Mouse (Mus musculus): ENCODE measurements around the gene Npr1. TPM values are rescaled to one million over a fixed set of nuclear protein-coding genes. Genes with fewer than 3 reads are reported as not detected.

The Npr1 gene
- polyA plus RNA-seq, 1 experiment, result 0.15 TPM

DNA sequence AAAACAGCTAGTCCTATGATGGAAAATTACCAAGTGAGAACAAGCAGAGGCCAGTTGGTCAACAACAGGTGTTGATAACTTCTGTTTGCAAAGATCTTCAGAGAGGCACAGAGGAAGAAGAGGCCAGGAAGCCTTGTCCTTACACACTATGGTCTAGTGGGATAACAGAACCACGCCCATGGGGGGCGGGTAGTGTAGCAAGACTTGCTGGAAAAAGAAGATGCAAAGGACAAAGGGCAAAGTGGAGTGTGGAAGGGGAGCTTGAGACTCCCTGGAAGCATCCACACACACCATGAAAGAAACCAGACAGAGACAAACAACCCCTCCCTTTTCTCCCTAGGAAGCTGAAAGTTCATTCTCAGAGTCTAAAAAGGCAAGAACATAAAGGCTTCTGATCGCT lies 36.1 kb downstream of the Npr1 start:
- no peak for TF ChIP-seq GATA1 (IDR thresholded peaks at IDR 0.05; ENCODE audit: low read length)

DNA sequence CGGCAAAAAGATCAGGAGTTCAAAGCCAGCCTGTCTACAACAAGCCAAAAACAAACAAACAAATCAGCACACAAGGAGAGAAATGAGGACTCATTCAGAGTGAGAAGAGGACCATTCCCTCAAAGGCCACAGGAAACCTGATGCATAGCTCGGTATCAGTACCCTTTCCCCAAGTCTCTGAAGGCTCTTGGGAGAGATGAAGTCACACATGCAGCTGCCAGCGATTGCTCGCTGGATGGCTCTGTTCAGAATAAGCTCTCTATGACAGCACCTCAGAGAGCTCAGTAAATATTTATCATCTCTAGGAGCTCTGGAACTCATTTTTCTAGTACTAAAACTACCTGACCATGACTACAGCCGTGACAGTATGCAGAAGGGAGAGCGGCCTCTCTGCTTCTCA lies 37.5 kb downstream of the Npr1 start:
- TF ChIP-seq GATA1 (IDR thresholded peaks at IDR 0.05; ENCODE audit: low read length), result no peak

DNA sequence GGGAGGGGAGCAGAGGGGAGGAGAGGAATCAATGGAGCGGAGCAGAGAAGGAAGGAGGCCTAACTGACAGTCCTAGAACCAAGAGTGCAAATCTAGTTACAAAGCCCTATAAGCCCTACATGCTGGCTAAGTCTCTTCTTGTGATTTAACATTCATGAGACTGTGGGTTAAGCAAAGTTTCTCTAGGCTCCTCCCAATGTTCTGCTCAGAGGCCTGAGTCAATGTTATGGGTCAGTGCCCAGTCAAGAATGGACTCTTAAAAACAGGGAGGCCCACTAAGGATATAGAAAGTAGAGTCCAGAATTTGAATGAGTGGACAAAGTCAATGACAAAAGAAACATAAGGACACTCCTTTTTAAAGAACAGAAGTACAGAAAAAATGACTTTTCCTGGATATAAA lies 38.1 kb downstream of the Npr1 start:
- no peak for TF ChIP-seq GATA1 (IDR thresholded peaks at IDR 0.05; ENCODE audit: low read length)

DNA sequence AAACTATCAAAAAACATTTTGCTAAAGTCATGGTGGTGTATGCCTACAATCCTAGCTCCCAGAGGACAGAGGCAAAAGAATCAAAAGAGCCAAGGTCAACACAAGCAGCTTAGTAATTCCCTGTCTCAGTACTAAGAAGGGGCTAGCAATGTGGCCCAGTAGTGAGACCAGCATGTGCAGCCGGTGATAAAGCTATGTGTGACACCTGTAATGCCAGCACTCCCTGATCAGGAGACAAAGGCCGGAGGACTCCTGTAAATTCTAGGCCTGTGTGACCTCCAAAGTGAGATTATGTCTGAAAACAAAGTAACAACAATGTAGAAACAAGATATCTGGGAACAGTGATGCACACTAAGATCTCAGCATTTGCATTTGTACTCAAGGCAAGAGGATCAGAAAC lies 40.2 kb downstream of the Npr1 start:
- TF ChIP-seq GATA1 (IDR thresholded peaks at IDR 0.05; ENCODE audit: low read length), result no peak

DNA sequence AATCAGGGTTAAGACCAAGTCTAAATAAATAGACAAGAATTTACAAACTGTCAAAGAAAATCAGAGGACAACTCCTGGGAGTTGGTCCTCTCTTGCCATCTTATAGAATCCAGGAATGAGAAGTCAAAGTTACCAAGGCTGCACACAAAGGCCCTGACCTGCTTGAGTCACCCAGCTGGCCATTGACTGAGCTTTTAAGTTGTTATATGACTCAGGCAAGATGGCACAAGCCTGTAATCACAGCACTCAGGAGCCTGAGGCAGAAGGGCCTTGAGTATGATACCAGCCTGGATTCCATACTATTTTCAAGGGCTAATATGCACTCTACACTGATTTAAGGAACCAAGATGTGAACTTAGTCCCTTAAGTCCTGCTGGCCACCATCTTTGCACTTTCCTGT lies 42.1 kb downstream of the Npr1 start:
- no peak for TF ChIP-seq GATA1 (IDR thresholded peaks at IDR 0.05; ENCODE audit: low read length)

DNA sequence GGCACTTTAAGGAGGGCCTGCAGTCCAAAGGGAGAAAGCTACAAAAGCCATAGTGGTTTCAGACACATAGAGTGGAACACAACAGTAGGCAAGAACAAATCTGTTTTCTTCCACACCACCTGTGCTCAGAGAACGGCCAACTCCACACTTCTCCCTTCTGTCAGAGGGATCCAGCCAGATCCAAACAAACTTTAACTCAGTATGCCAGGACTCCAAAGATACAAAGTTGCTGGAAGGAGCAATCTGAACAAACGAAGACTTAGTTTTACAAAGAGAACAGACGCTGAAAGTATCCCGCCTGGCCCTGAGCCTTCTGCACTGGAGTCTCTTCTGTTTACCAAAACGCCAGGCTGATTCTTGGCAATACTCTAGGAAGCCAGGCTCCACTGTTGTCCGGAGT lies 45.0 kb downstream of the Npr1 start:
- no peak for TF ChIP-seq GATA1 (IDR thresholded peaks at IDR 0.05; ENCODE audit: low read length)

DNA sequence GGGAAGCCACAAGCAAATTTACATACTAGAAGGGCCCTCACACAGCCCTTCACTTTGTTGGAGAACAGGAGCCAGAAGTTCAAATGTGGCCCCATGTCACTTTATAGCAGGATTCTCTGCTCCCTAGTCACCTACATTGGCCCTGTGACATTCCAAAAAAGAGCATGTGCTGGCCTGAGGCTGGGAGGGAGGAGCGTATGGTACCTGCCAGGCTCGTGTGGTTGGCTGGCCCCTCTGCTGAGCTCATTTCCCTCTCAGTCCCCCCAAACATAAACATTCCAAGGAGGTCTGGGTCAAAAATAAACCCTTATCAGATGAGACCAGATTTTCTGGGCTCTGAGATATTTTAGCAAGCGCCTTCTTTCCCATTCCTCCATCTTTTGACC lies 52.7 kb downstream of the Npr1 start:
- no peak for TF ChIP-seq GATA1 (IDR thresholded peaks at IDR 0.05; ENCODE audit: low read length)

DNA sequence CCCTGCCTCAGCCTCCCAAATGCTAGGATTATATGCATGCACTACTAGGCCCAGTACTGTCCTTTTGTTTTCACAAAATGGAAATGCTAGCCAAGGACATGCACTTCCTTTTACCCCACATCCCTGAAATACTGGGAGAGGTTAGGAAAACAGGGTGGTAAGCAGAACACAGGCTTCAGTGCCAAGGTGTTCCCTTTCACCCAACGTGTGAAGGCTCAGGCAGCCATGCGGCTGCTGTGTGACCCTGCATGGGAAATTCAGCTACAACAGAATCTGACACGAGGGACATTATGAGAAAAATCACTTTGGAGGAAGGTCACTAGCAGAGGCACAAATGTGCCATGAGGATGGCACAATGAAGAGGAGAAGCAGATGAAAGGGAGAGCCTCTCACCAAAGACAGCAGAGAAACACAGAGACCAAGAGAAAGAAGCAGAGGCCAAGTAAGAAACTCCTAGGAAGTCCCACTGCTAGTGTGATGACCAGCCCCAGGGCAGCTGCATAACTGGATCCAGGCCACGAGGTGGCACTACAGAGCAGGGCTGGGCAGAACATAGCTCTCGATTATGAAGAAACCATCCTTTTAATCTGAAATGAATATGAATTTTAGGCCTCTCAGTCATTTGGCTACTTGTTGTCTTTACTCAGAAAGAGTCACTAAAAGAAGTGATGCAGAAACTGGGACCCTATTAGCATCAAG lies 53.2 kb downstream of the Npr1 start:
- no peak for TF ChIP-seq GATA1 (IDR thresholded peaks at IDR 0.05; ENCODE audit: low read length)

DNA sequence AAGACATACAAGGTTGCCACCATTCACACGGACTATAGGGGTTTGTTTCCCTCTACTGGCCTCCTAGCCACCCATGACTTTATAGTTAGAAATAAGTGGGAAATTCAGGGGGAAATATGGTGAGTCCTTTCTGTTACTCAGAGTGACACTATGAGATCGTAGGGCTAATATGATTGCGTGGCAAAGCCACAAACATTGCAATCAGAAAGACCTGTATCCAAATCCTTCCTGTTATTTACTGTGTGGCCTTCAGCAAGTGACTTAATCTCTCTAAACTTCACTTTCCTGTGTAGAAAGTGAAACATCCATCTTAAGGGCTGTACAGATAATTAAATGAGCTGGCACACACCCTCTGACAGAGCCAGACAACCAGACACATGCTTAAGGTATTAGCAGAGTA lies 56.9 kb downstream of the Npr1 start:
- TF ChIP-seq GATA1 (IDR thresholded peaks at IDR 0.05; ENCODE audit: low read length), result no peak

DNA sequence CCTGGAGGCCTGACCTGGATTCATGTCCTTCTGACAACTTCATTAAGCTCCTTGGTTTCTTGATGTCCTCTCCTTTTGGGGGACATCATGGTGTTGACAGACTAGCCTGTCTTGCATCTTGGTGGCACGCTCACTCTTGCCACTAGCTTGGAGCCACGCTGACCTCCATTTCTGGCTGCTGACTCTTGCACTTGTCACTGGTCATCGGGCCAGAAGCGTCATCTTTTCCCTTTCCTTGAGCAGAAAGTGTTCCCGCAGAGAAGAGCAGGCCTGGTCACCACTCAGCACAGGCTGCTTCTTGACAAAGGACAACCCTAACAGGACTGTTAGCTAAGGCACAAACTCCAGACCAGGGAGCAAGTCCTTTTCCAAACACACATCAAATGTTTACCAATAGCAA lies 59.3 kb downstream of the Npr1 start:
- no peak for TF ChIP-seq GATA1 (IDR thresholded peaks at IDR 0.05; ENCODE audit: low read length)

DNA sequence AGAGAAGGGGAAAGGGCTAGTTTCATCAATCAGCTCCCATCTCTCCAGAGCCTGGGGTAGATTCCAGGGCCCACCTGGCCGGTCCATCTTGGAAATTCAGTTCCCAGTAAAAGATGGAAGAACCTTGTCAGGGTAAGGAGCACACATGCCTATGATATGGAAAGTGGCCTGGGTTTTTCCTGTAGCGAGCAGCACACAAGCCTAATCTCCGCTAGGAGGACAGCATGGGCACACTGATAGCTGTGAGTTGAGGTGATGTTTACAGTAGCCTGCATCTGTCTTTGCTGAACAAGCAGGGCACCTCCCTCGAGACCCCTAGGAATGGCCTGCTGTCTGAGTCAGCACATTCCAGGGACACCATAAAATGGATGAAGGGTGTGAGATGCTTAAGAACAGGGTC lies 61.1 kb downstream of the Npr1 start:
- no peak for TF ChIP-seq GATA1 (IDR thresholded peaks at IDR 0.05; ENCODE audit: low read length)

DNA sequence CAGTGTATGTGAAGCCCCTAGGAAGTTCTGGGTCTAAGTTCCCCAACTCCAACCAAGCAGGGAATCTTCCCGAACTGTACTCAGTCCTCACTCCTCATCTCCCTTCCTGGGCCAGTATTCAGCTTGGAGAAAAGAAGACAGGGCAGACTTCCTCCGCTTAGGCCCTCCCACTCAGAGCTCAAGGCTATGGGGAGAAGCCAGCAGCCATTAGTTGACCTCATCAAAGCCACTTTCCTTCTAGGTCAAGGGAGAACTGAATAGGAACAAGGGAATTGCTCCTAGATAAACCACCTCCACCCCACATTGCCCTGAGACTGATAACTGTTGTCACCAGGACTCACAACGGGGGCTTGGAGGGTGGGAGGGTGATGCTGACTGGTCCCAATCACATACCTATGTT lies 61.5 kb downstream of the Npr1 start:
- no peak for TF ChIP-seq GATA1 (IDR thresholded peaks at IDR 0.05; ENCODE audit: low read length)

DNA sequence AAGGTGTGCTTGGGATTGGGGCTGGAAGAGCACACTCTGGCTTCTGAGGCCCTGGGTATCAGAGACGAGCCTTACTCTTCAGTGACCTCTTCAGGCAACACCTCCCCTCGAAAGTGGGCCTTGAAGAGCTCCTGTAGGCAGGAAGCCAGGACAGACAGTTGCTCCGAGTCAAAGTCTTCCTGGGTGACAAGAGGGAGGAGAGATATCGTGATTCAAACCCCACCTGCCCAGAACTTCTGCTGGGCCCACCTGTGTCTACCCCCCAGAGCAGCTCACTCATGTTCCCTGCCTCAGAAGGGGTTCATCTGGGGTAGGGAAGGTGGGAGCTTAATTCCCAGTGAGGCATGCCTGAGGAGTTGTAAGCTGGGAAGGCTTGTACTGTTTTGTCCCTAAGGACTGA lies 64.7 kb downstream of the Npr1 start:
- TF ChIP-seq GATA1 (IDR thresholded peaks at IDR 0.05; ENCODE audit: low read length), result no peak

Other genes with a start within 250 kb of the Npr1 start
- 86.1 and 122 TPM in 2 replicates for gene Jtb, start 234.3 kb downstream of the Npr1 start, polyA plus RNA-seq (2012)
- gene Creb3l4, start 222.4 kb downstream of the Npr1 start, polyA plus RNA-seq (2012), result not detected in 2 replicates
- gene Slc39a1, start 217.7 kb downstream of the Npr1 start, polyA plus RNA-seq (2012), result 14.3 and 15.6 TPM in 2 replicates
- gene Crtc2, start 211.7 kb downstream of the Npr1 start, polyA plus RNA-seq (2012), result 40.3 and 49.3 TPM in 2 replicates
- gene Dennd4b, start 200.7 kb downstream of the Npr1 start, polyA plus RNA-seq (2012), result 66.1 and 104 TPM in 2 replicates
- gene Gatad2b, start 172.7 kb downstream of the Npr1 start, polyA plus RNA-seq (2012), result 3.0 and 3.6 TPM in 2 replicates
- gene Slc27a3, start 75.9 kb downstream of the Npr1 start, polyA plus RNA-seq (2012), result 2.0 and 3.4 TPM in 2 replicates
- gene Ints3, start 32.2 kb downstream of the Npr1 start, polyA plus RNA-seq (2012), result 36.0 and 41.9 TPM in 2 replicates
- gene Ilf2, start 10.3 kb upstream of the Npr1 start, polyA plus RNA-seq (2012), result 20.2 and 32.3 TPM in 2 replicates
- gene Snapin, start 25.2 kb upstream of the Npr1 start, polyA plus RNA-seq (2012), result 3.2 and 3.8 TPM in 2 replicates
- 97.1 and 144 TPM in 2 replicates for gene Chtop, start 43.6 kb upstream of the Npr1 start, polyA plus RNA-seq (2012)
- gene S100a1, start 48.5 kb upstream of the Npr1 start, polyA plus RNA-seq (2012), result 1.1 and 3.2 TPM in 2 replicates
- gene S100a13, start 48.6 kb upstream of the Npr1 start, polyA plus RNA-seq (2012), result 3.5 and 3.8 TPM in 2 replicates
- not detected in 2 replicates for gene S100a14, start 61.0 kb upstream of the Npr1 start, polyA plus RNA-seq (2012)
- not detected in 2 replicates for gene S100a16, start 71.4 kb upstream of the Npr1 start, polyA plus RNA-seq (2012)
- not detected in 2 replicates for gene S100a3, start 94.7 kb upstream of the Npr1 start, polyA plus RNA-seq (2012)
- not detected in 2 replicates for gene S100a2, start 124.4 kb upstream of the Npr1 start, polyA plus RNA-seq (2012)
- not detected in 2 replicates for gene Gm42674, start 136.0 kb upstream of the Npr1 start, polyA plus RNA-seq (2012)
- not detected in 2 replicates for gene S100a4, start 137.9 kb upstream of the Npr1 start, polyA plus RNA-seq (2012)
- gene S100a5, start 142.7 kb upstream of the Npr1 start, polyA plus RNA-seq (2012), result not detected in 2 replicates
- not detected in 2 replicates for gene S100a6, start 147.0 kb upstream of the Npr1 start, polyA plus RNA-seq (2012)
- gene S100a7a, start 188.2 kb upstream of the Npr1 start, polyA plus RNA-seq (2012), result not detected in 2 replicates
- not detected in 2 replicates for gene S100a8, start 203.1 kb upstream of the Npr1 start, polyA plus RNA-seq (2012)
- gene S100a9, start 229.9 kb upstream of the Npr1 start, polyA plus RNA-seq (2012), result not detected in 2 replicates

All from G1E-ER4 (cell line).